Mouse (Mus musculus): Measurements from ENCODE around the gene Hyal2. TPM values are rescaled to one million over a fixed set of nuclear protein-coding genes. Genes with fewer than 3 reads are reported as not detected.

The Hyal2 gene
- total and polyA plus RNA-seq, 2 experiments from 2014 or later = 42.7 to 65.3 TPM

GRCm38 (mm10) chr9:107526198-107527026, 41.3 kb upstream of the Hyal2 start:
- Histone ChIP-seq H3K27me3 (ENCODE audit: insufficient read depth, low read length) (peaks cover 5% of the 10 kb centered on the region; the same call in 1 of the 2 replicates), H3K9me3 (ENCODE audit: low read length) (no peaks in the 10 kb centered on the region), H3K36me3 (ENCODE audit: insufficient read depth, low read length) (peaks cover 11% of the 10 kb centered on the region; the same call in 1 of the 2 replicates), H3K4me3 (ENCODE audit: low read depth, low read length) (peak overlapping the region; percentile 25), H3K4me2 (ENCODE audit: low read depth, low read length, poor library complexity, severe bottlenecking) (peak overlapping the region; percentile 52), H3K4me1 (ENCODE audit: insufficient read depth, low read length) (peaks cover 3% of the 10 kb centered on the region; the same call in 1 of the 2 replicates), H3K9ac (replicated peaks; ENCODE audit: low read length, poor library complexity, severe bottlenecking) (peak overlapping the region; percentile 1; the same call in 1 of the 2 replicates), H3K27ac (ENCODE audit: low read depth, low read length) (no peak overlapping the region)
- ATAC-seq (ENCODE audit: low FRiP score) = peak; percentile 54; the same call in 1 of the 2 replicates
- peak; percentile 57 for TF ChIP-seq CTCF (IDR thresholded peaks at IDR 0.05)
- DNase-seq (ENCODE audit: low spot score) = peak; percentile 62
- WGBS = 8% methylated on average over 44 of the region's 44 CpGs

DNA sequence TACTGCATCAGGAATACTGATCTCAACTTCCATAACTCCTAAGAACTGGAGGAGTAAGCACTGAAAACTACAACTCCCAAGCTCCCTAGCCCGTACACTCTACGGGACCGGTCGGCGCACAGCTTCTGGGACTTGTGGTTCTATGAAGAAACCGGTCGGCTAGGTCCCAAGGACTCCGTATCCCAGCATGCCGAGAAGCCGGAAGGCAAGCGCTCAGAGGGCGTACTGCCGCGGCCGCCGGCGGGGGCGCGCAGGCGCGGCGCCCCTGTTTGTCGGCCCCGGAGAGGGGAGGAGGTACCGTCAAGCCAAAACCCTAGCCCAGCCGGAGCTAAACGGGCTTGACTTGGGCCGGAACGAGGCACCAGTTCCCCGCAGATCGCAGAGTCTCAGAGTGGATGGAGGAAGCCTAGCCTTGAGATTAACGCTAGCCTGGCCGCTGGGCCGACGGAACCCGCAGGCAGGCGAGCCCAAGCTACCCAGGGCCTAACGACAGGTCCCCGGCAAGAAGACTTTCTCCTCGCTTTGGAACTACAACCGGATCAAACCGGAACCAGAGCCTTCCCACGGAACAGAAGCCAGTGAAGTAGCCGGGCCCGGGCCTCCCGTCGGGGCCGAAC, 33.8 kb upstream of the Hyal2 start, which contains the start of gene Tmem115:
Gene Tmem115 (plus strand): TSS at position 155 of the 617 bp plus-strand sequence.
- peaks cover 16% of the 10 kb centered on the region for H3K36me3 ChIP-seq (ENCODE audit: insufficient read depth, low read length)
- ATAC-seq (ENCODE audit: low FRiP score) (peak; percentile 98), DNase-seq (ENCODE audit: low spot score) (peak; percentile 99)
- H3K27me3 ChIP-seq (ENCODE audit: insufficient read depth, low read length) = no peaks in the 10 kb centered on the region
- peak; percentile 46; the same call in 1 of the 2 replicates for TF ChIP-seq CTCF (IDR thresholded peaks at IDR 0.05)
- H3K27ac ChIP-seq (ENCODE audit: low read depth, low read length) = peak within 1 kb of the TSS; percentile 81
- peak within 1 kb of the TSS; percentile 98 for H3K4me2 ChIP-seq (ENCODE audit: low read depth, low read length, poor library complexity, severe bottlenecking)
- peaks cover 14% of the 10 kb centered on the region for H3K4me1 ChIP-seq (ENCODE audit: insufficient read depth, low read length)
- peak within 1 kb of the TSS; percentile 90 for H3K9ac ChIP-seq (replicated peaks; ENCODE audit: low read length, poor library complexity, severe bottlenecking)
- under 1% methylated on average over 48 of the region's 48 CpGs for WGBS
- H3K9me3 ChIP-seq (ENCODE audit: low read length) = no peaks in the 10 kb centered on the region
- peak within 1 kb of the TSS; percentile 90 for H3K4me3 ChIP-seq (ENCODE audit: low read depth, low read length)

DNA sequence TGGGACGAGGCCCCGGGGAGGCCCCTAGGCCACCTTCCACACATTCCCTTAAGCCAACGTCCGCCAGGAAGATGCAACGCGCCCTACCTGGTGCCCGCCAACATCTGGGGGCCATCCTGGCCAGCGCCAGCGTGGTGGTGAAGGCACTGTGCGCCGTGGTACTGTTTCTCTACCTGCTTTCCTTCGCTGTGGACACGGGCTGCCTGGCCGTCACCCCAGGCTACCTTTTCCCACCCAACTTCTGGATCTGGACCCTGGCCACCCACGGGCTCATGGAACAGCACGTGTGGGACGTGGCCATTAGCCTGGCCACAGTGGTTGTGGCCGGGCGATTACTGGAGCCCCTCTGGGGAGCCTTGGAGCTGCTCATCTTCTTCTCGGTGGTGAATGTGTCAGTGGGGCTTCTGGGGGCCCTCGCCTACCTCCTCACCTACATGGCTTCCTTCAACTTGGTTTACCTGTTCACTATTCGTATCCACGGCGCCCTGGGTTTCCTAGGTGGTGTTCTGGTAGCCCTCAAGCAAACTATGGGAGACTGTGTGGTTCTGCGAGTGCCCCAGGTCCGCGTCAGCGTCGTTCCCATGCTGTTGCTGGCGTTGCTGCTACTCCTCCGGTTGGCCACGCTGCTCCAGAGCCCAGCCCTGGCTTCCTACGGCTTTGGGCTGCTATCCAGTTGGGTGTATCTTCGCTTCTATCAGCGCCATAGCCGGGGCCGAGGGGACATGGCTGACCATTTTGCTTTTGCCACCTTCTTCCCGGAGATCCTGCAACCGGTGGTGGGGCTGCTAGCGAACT, 33.1 kb upstream of the Hyal2 start:
- H3K36me3 ChIP-seq (ENCODE audit: insufficient read depth, low read length) = peaks cover 23% of the 10 kb centered on the region
- peak; percentile 8; the same call in 1 of the 2 replicates for ATAC-seq (ENCODE audit: low FRiP score)
- no peaks in the 10 kb centered on the region for H3K9me3 ChIP-seq (ENCODE audit: low read length)
- H3K4me2 ChIP-seq (ENCODE audit: low read depth, low read length, poor library complexity, severe bottlenecking) = peak overlapping the region; percentile 98
- H3K27ac ChIP-seq (ENCODE audit: low read depth, low read length) = peak overlapping the region; percentile 81
- no peak for TF ChIP-seq CTCF (IDR thresholded peaks at IDR 0.05)
- H3K4me3 ChIP-seq (ENCODE audit: low read depth, low read length) = peak overlapping the region; percentile 90
- no peaks in the 10 kb centered on the region for H3K27me3 ChIP-seq (ENCODE audit: insufficient read depth, low read length)
- H3K9ac ChIP-seq (replicated peaks; ENCODE audit: low read length, poor library complexity, severe bottlenecking) = peak overlapping the region; percentile 90
- under 1% methylated on average over 40 of the region's 40 CpGs for WGBS
- DNase-seq (ENCODE audit: low spot score) = no peak
- peaks cover 14% of the 10 kb centered on the region for H3K4me1 ChIP-seq (ENCODE audit: insufficient read depth, low read length)

DNA sequence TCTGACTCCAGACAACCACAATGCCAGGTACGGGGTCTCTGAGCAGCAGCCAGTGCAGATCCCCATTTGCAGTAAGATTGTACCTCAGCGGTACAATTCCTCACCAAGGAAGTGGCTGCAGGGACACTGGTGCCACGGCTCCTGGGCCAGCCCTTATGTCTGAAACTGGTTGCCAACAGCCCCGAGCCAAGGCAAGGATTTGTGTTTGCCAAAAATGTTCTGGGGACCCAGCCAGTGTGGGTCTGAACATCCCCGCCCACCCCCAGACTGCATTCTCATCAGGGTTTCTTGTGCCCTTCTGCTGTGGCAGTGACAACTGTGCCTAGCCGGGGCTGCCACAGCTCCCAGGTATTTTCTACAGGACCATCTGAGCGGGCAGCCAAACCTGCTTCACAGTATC, 29.5 kb upstream of the Hyal2 start:
- Histone ChIP-seq H3K27me3 (ENCODE audit: insufficient read depth, low read length) (no peaks in the 10 kb centered on the region), H3K4me2 (ENCODE audit: low read depth, low read length, poor library complexity, severe bottlenecking) (no peak overlapping the region), H3K4me3 (ENCODE audit: low read depth, low read length) (no peak overlapping the region), H3K36me3 (ENCODE audit: insufficient read depth, low read length) (peaks cover 28% of the 10 kb centered on the region), H3K9me3 (ENCODE audit: low read length) (no peaks in the 10 kb centered on the region), H3K27ac (ENCODE audit: low read depth, low read length) (no peak overlapping the region), H3K4me1 (ENCODE audit: insufficient read depth, low read length) (peaks cover 22% of the 10 kb centered on the region), H3K9ac (replicated peaks; ENCODE audit: low read length, poor library complexity, severe bottlenecking) (no peak overlapping the region)
- no peak for TF ChIP-seq CTCF (IDR thresholded peaks at IDR 0.05)
- ATAC-seq (ENCODE audit: low FRiP score) = no peak
- no peak for DNase-seq (ENCODE audit: low spot score)
- WGBS = 90% methylated on average over 7 of the region's 7 CpGs

- H3K4me3 ChIP-seq (ENCODE audit: low read depth, low read length) = no peak overlapping the region
- DNase-seq (ENCODE audit: low spot score) = no peak
- no peak for TF ChIP-seq CTCF (IDR thresholded peaks at IDR 0.05)
- no peak overlapping the region for H3K4me2 ChIP-seq (ENCODE audit: low read depth, low read length, poor library complexity, severe bottlenecking)
- H3K9ac ChIP-seq (replicated peaks; ENCODE audit: low read length, poor library complexity, severe bottlenecking) = no peak overlapping the region
- 90% methylated on average over 3 of the region's 3 CpGs for WGBS
- H3K4me1 ChIP-seq (ENCODE audit: insufficient read depth, low read length) = peaks cover 22% of the 10 kb centered on the region
- ATAC-seq (ENCODE audit: low FRiP score) = no peak
- no peak overlapping the region for H3K27ac ChIP-seq (ENCODE audit: low read depth, low read length)
- no peaks in the 10 kb centered on the region for H3K9me3 ChIP-seq (ENCODE audit: low read length)
- H3K36me3 ChIP-seq (ENCODE audit: insufficient read depth, low read length) = peaks cover 28% of the 10 kb centered on the region
- no peaks in the 10 kb centered on the region for H3K27me3 ChIP-seq (ENCODE audit: insufficient read depth, low read length)
Measured at GRCm38 (mm10) chr9:107538711-107539110, 29.0 kb upstream of the Hyal2 start.

All from midbrain, postnatal 0 days (tissue).